Mouse (Mus musculus) kidney, postnatal 25 days (tissue): ENCODE data around the gene Borcs8.

Experiments
- DNase-seq, 2 experiments: peaks; one replicate each; pipeline ENCODE4 v3.0.0; 2021; ENCODE audit warnings: mixed read lengths in 2 of 2

Gene Borcs8

DNA sequence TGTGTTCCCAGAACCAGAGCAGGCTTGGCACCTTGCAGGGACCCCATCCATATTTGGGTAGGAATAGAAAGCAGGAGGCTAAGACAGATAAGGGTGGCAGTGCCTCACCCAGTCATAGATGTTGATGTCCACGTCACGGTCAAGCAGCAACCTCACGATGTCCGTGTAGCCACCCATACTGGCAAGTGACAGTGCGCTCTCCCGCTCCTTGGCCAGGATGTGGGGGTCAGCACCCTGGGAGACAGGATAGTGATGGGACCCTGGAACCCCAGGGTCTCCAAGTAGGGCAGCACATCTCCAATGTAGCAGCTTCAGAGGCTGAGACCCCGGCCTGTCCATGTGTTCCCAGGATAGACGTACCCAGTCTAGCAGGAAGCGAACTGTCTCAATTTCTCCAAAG lies 4.4 kb upstream of the Borcs8 start:
- DNase-seq, result no peak

DNA sequence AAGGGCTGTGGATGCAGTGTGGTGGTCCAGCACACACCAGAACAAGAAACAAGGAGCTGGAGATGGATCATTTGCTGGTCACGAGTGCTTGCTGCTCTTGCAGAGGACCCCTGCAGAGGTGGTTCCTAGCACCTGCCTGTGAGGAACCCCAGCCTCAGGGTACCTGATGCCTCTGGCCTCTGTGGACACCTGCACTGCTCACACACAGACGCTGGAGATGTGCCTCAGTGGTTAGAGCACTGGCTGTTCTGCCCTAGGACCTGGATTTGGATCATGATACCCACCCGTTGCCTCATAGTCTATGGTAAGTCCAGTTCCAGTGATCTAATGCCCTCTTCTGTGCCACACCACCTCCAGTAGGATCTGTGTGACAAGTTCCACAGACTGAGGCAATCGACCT lies 2.7 kb upstream of the Borcs8 start:
- no peak for DNase-seq

DNA sequence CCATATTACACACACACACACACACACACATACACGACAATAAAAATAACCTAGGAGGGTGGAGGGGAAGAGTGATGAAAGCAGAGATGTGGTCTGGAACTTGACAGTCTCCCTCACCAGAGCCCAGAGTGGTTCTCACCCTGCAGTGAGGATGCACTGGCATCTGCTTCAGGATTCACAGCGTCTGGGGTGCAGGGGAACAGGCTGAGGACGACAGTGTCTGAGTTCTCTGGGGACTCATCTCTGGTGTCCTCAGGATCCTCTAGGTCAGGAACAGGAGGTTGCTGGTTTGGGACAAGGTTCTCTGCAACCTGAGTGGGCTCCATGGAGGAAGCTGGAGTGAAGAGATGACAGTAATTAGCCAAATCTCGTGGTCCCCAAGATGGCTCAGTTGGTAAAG lies 1.4 kb upstream of the Borcs8 start:
- DNase-seq, result no peak

DNA sequence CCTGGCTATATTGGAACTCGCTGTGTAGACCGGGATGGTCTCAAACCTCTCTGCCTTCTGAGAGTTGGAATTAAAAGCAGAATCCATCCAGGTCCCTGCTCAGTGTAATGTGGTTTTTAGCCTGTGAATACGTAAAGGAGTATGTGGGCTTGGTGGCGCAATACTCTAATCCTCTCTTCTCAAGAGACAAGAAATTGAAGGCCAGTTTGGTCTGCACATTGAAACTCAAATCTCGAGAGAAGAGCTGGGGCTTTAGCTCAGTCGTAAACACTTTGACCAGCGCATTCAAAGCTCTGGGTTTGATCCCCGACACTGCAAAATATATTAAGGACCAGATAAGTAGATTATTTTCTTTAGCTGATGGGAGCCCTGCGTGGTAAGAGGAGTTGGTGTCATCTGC lies 682 bp downstream of the Borcs8 start:
- no peak for DNase-seq

DNA sequence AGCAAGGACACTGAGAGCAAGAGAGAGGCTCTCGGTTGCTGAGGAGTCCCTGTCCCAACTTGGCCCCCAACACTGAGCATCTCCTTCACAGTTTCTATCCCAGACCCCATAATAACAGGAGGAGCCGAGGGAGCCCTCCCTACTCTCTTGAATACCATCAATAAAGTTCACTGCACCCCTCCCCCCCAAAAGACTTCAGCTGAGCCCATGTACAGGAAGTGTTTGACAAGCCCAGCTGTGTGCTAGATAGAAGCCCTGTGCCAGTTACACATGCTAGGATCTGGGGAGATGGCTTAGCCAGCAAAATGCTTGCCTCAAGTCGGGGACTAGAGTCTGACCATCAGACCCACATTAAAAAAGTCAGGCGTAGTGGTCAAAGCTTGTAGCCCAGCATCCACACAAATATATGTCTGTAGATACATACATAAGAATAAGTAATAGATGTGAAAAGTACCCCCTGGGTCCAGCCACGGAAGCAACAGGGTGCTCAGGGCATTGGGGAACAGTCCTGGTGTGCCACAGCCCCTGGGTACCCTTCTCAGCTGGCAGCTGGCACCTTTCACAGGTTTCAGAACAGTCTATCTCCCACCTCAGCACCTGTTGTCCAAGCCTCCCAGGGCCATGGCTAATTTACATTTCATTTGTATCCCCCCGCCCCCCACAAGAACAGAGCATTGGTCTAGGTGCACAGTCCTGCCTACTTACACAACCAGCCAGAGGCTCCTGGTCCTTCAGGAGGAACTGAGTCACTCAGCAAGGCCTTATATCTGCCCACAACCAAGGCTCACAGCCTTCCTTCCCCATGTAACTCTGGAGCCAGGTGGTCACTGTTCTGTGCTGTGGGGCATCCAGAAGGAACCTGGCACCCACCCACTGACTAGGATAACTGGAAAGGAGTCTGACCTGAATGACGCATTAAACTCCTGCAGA lies 8.6 kb downstream of the Borcs8 start:
- no peak for DNase-seq

DNA sequence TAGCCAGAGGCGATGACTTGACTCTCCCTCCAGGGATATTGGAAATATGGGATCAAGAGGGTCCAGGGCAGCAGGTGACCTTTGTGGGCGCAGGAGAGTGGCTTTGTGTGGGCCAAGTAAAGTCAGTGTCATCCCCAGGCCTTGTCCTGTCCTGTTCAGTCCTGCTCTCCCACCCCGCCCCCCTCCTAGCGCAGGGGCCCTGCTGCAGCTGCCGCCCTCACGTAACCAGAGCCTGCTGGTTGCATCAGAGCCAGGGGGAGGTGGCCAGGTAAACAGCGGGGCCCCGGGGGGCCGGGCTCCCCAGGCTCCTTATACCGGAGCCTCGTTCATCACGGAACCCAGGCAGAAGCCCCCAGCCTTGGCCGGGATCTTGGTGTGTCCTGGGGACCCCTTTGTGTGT lies 10.9 kb downstream of the Borcs8 start:
- DNase-seq, result no peak

DNA sequence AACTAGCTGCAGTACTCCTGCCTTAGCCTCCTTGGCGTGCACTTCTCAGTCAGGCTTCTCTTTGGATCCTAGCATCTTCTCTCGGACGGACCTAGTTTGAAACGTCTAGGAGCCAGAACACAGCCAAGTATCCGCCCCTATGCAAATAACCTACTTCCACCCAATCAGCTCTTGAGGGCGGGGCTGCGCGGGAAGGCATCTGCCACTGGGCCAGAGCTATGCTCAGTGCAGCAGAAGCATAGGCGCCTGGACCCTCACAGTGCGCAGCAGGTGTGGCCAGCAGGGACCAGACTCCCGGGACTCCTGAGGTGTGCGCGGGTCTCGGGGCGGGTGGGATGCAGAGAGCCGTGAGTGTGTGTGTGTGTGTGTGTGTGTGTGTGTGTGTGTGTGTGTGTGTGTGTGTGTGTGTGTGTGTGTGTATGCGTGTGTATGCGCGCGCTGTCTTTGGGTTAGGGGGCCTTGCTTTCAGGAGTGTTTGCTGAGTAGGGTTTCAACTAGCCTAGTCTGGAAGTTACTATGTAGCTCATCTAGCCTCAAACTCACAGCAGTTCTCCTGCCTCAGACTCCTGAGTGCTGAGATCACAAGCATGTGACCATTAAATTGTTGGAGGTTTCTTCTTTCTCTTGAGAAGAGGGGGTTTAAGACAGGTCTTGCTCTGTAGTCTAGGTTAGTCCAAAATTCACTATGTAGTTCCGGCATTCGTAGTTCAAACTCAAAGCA lies 13.4 kb downstream of the Borcs8 start:
- peak; percentile 78 to 86 for DNase-seq

DNA sequence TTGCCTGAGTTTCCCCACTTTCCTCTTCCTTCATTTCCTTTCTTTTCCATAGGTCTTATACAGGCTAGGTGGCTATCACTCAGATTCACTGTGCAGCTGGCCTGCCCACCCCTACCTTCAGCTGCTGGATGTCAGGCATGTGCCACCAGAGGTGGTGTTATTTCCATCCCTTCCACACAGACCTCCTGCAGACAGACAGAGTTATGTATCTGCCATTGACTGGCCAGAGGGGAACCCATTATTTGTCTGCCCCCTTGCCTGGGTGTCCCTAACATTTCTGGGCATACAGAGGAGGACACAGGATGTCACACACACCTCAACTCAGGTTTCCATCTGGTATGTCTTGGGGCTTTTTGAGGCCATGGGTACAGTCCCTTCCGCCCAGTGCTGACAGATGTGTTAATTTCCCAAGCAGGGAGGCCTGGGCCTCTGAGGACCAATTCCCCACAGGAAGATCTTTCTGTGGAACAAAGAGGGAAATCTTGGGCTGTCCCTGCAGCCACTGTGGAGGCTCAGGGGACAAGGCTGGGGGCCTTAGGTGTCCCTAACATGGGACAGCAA lies 18.0 kb downstream of the Borcs8 start:
- DNase-seq, result no peak

DNA sequence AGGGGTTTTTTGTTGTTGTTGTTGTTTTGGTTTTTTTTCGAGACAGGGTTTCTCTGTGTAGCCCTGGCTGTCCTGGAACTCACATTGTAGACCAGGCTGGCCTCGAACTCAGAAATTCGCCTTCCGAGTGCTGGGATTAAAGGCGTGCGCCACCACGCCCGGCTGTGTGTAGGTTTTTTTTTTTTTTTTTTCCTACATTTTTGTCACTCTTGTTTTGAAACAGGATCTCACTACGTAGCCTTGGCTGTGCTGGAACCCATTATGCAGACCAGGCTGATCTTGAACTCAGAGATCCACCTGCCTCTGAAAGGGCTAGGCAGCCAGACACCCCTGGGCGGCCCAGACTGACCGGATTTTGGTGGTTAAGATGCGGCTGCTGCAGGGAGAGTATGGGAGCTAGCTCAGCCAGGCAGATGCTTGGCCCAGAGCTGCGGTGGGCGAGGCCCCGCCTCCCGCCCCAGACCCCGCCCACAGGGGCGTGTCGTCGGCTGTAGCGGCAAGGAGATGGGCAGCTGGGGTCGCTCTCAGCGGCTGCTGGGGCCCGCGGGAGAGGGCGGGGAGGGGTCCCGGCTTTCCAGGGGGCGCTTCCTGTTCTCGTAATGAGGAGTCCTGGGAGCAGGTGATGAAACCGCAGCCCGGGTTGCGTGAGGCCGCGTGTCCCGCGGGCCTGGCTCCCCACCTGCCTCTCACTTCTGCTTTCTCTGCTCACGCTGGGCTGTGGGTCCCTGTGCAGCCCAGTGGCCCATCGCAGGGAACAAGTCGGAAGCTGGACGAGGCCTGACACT lies 19.0 kb downstream of the Borcs8 start:
- DNase-seq, result peak; percentile 69 to 82

DNA sequence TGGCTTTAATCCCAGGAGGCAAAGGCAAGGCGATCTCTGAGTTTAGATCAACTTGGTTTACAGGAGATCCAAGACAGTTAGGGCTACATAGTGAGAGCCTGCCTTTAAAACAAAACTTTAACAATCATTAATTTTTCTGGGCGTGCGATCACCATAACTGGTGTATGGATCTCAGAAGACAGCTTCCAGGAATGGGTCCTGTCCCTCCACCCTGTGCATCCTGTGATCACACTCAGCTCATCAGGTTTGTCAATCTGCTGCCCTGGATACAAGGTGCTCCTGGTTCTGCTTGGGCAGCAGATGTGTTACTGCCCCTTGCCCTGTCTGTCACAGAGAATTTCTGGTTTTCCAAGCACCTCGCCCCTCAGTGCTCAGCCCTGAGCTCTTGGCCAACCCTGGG lies 19.9 kb downstream of the Borcs8 start:
- DNase-seq, result no peak

DNA sequence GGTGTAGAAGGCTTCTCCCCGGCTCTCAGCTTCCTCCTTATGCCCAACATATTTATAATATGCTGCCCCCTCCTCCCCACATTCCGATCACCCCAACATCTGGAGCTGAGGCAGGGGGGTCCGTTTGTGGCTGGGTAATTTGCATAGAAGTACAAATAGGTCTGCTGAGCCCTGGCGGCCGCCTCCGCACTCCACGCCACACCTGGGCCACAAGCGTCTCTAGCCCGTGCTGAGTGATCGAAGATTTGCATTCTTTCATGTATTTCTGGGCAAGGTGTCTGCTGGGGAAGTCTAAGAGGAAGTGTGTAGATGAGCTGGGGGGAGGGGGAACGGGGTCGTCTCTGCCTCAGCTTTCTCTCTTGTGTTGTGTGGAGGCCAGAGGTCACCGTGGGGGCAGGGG lies 20.7 kb downstream of the Borcs8 start:
- no peak for DNase-seq

DNA sequence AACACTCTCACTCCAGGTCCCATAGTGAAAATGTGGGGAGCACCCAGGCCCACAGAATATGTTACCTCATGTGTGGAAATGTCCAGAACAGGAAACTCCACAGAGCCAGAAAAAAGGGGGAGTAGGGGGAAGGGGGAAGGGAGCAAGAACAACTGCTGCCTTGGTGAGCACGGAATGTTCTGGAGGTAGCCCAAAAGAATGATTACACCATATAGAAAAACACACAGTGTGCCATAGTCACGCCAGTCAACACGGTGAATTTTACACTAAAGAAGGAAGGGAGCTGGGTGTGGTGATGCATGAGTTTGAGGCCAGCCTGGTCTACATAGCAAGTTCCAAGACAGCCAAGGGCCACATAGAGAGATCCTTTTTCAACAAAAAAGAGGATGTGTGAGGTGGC lies 24.0 kb downstream of the Borcs8 start:
- no peak for DNase-seq

DNA sequence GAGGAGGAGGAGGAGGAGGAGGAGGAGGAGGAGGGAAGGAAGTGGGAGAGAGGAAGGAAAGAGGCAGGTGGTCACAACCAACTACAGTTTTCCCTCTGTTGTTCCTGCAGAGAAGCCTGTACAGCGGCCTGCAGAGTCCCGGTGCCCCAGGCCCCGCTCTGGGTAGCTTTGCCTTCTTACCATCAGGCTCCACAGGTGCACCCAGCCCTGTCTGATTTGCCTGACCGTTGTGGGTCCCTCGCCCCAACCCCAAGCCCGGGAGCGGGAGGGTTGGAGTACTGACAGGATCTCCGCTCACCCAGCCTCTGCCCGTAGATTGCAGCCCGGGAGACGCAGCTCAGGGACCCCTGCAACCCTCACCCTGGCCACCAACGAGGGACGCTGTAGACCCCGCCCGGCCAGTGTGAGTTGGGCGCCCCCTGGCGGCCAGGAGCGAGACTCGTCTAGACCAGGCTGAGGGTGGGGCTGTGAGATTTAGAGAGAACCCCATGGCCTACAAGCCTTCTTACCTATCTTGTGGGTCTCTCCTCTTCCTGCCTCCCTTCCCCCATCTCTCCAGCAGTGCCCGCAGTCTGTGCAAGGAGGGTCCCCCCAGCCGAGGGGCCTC lies 27.3 kb downstream of the Borcs8 start:
- DNase-seq, result peak; percentile 65 to 76

DNA sequence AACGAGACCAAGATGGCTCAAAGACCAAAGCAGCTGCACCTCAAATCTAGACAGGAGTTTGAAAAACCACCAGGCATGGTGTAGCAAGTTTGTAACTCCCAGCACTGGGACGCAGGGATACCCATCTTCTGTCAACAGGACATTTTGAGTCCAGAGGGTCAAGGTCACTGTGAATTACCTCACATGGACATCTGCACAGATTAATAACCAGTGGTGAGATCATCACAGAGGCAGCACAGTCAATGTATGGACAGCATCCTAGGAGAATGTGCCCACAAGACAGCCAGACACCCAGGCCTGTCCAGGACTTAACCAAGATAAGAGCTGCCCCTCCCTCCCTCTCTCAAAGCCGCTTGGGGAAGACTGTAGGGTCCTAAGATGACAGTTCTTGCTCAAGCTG lies 30.8 kb downstream of the Borcs8 start:
- DNase-seq, result no peak

DNA sequence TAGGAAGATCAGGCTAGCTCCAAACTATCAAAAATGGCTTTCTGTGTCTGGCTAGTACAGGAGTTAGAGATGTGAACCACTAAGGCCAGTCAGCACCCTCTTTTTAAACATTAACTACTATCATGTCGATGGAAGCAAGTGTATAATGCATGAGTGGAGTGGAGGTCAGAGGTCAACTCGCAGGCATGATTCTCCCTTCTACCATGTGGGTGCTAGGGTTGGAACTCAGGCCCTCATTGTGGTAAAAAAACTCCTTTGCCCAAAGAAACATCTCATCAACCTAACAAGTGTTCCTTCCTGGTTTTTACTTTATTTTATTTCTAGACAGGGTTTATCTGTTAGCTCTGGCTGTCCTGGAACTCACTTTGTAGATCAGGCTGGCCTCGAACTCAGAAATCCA lies 31.4 kb downstream of the Borcs8 start:
- DNase-seq, result peak; percentile 79 to 82

DNA sequence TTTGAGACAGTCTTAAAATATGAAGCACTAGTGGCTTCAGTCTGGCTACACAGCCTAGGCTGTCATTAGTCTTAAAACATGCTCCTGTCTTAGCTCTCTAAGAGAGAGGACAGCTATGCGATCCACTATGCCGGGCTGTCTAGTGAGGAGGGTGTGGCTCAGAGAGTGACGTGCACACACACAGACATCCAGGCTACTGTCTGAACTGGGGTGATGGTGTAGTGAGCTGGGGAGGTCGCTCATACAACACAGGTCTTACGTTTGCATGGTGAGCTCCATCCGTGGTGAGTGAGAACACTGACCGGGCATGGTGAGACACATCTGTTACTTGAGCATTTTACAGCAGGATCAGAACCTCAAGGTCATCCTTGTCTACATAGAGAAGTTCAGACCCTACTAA lies 31.9 kb downstream of the Borcs8 start:
- no peak for DNase-seq

DNA sequence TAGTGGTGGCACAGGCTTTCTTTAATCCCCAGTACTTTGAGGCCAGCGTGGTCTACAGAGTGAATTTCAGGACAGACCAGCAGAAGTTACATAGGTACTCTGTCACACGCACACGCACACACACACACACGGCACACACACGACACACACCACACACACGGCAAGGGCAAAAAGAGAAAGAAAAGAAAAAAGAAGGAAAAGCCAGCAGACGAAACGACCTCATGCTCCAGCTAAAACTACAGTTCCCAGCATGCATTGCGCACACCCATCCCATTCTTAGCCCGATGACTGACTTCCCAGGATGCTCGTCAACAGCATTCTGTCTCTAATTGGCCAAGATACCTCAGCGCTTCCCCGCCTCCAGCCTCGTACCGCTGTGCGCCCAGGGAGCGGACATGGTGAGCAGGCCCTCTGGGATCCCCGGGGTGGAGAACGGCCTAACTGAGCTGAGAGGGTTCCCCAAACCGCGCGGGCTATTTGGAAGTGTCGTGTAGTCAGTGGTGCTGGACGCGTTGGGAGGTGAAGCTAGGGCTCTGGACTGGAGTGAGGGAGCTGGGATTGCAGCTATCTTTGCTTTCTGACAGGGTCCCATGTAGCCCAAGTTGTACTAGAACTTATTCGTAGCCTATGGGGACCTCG lies 32.9 kb downstream of the Borcs8 start, which contains the start of gene Tmem161a:
Gene Tmem161a (plus strand): TSS at position 314 of the 639 bp plus-strand sequence.
- peak; percentile 97 for DNase-seq

DNA sequence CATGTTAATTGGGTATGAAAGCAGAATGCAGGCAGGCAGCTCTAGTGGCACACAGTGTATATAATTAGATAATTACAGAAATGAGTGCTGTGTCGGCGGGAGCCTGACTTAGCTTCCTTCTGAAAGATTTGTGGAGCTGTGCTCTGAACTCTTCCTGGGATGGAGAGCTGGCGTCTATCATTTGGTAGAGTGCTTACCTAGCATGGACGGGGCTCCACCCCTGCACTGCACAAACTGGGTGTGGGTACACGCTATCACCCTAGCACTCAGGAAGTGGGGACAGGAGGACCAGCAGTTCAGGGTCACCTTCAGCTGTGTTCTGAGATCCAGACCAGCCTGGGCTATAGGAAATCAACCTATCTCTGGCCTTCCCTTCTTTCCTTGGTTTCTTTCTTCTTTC lies 34.0 kb downstream of the Borcs8 start:
- no peak for DNase-seq

DNA sequence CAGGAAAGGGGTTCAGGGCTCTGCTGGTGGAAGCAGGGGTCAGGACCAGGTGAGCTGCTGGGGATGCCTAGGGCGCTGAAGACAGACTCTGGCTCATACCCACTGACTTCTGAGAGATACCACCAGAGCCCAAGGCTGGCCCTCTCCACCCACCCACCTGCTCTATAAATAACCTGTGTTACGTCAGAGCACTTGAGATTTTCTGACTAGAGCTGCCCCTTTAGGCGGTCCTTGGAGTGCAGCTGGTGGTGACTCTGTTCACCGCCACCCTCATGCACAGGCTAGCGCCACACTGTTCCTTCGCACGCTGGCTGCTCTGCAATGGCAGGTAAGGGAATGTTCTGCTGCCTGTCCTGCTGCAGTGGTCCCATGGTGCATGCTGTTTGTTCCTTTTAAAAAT lies 34.8 kb downstream of the Borcs8 start:
- DNase-seq, result no peak

DNA sequence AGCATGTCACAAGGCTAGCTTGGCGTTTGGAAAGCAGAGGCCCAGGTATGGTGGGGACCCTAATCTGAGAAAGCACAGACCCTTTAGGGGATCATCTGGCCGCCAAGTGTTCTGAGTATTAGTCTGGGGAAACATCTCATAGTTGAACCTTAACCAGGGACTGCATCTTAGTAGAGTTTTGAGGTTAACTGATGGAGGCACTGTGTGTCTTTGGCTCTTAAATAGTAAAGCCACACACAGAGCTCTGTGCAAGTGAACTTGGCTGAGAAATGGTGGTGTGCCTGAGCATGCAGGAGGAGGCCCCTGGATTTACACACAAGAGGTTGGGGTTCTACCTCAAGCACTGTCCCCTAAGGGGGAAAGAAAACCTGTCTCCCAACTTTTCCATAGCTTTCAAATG lies 38.9 kb downstream of the Borcs8 start:
- no peak for DNase-seq

DNA sequence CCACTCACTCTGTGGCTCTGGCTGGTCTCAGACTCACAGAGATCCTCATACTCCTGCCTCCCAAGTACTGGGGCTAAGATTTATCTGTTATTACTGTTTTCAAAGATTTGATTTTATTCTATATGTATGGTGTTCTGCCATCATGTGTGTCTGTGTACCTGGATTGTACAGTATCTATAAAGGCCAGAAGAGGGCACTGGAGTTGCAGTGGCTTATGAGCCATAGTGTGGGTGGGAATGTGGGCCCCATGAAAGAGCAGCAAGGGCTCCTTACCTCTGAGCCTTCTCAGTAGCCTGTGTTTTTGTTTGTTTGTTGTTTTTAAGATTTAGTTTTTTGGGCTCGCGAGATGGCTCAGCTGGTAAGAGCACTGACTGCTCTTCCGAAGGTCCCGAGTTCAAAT lies 39.8 kb downstream of the Borcs8 start:
- DNase-seq, result no peak
